Mouse (Mus musculus) embryonic facial prominence, embryonic 12.5 days (tissue): ENCODE data around the gene Banf2. TPM values are rescaled to one million over a fixed set of nuclear protein-coding genes. Genes with fewer than 3 reads are reported as not detected.

ENCODE experiments used
- ATAC-seq: fragments of 200-750 bp; cut with Nextera tagmentation; 2 replicates; pipeline ENCODE4 v1.8.0; 2017; ENCODE audit not compliant: insufficient number of reproducible peaks, insufficient read depth, low FRiP score, low TSS enrichment
- H3K27ac ChIP-seq: fragments of 300-500 bp; sonication (generic); 2 replicates; pipeline ENCODE4 v1.5.1; 2016; ENCODE audit warnings: mild to moderate bottlenecking
- H3K27me3 ChIP-seq: fragments of 300-500 bp; sonication (generic); 2 replicates; pipeline ENCODE4 v1.6.1; 2016; ENCODE audit warnings: mild to moderate bottlenecking, moderate library complexity
- H3K36me3 ChIP-seq: fragments of 300-500 bp; sonication (generic); 2 replicates; pipeline ENCODE4 v1.6.1; 2016; ENCODE audit warnings: mild to moderate bottlenecking
- H3K4me1 ChIP-seq: fragments of 300-500 bp; sonication (generic); 2 replicates; pipeline ENCODE4 v1.6.1; 2016
- H3K4me2 ChIP-seq: fragments of 300-500 bp; sonication (generic); replicated peaks from 2 replicates; pipeline ENCODE4 v1.6.1; 2016; ENCODE audit warnings: mild to moderate bottlenecking, moderate library complexity
- H3K4me3 ChIP-seq: fragments of 300-500 bp; sonication (generic); 2 replicates; pipeline ENCODE4 v1.5.1; 2016; ENCODE audit warnings: mild to moderate bottlenecking
- H3K9ac ChIP-seq: fragments of 300-500 bp; sonication (generic); 2 replicates; pipeline ENCODE4 v1.6.1; 2016; ENCODE audit warnings: mild to moderate bottlenecking, moderate library complexity
- H3K9me3 ChIP-seq: fragments of 300-500 bp; sonication (generic); 2 replicates; pipeline ENCODE4 v1.6.1; 2016; ENCODE audit warnings: mild to moderate bottlenecking, moderate library complexity
- WGBS: fragments of 180-500 bp; shearing (Covaris S2); methylation state at CpG from one replicate; pipeline ENCODE4 v1.1.7; 2016; 5-methylcytosine and 5-hydroxymethylcytosine counted together
- polyA plus RNA-seq: library from polyadenylated mRNA; unstranded; fragments of >200 nt; fragmentation: Nextera tagmentation; extraction: Ambion mirVana; gene quantifications from 2 replicates; pipeline ENCODE4 v1.2.1, GENCODE M21; 2016

Gene Banf2
- polyA plus RNA-seq, result not detected in 2 replicates

DNA sequence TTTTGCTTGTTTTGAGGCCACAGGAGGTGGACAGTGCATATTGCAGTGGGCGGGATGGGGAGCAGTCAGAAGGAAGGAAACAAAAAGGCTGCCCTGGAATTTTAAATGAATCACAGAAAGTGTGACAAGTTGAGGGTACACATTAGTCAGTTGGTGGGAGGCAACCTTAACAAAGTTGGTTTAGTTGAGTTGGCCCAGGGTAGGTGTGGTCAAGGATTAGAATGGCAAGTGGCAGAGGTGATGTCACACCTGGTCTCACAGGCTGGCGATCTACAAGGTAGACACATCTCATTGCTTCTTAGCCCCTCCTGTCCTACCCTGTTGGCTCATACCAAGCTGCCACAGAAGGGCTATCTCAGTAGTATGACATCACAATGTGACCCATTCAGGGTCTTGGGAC, at the start of gene Banf2:
Gene Banf2, plus strand, starts transcription at position 396 of the 400 bp plus-strand sequence.
- Histone ChIP-seq H3K4me3 (no peak within 1 kb of the TSS), H3K9me3 (no peaks in the 10 kb centered on the region), H3K4me2 (no peak within 1 kb of the TSS), H3K9ac (no peak within 1 kb of the TSS), H3K27me3 (no peaks in the 10 kb centered on the region), H3K36me3 (no peaks in the 10 kb centered on the region), H3K27ac (no peak within 1 kb of the TSS), H3K4me1 (no peaks in the 10 kb centered on the region)
- ATAC-seq, result no peak
- 96% methylated on average over 2 of the region's 2 CpGs for WGBS

DNA sequence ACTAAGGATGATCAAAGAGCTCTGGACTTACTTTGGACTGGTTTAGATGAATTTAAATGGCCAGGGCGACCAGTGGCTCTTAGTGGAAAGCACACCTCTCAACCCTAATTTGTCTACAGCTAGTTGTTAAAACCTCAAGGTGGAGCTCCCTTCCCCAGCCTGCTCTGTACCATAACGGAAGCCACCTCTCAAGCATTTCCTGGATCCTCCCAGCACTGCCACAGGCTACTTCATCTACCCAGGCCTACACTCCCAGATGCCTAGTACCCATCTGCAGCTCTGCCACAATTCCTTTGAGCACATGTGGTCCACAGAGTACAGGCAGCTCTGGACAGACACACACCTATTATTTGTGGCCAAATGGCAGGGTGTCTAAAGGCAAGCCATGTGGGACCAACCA, 49.4 kb upstream of the Banf2 start:
- H3K27me3 ChIP-seq, result no peaks in the 10 kb centered on the region
- H3K27ac ChIP-seq, result no peak overlapping the region
- ATAC-seq, result no peak
- WGBS, result 74% methylated on average over 2 of the region's 2 CpGs
- no peak overlapping the region for H3K4me3 ChIP-seq
- no peaks in the 10 kb centered on the region for H3K9me3 ChIP-seq
- no peak overlapping the region for H3K9ac ChIP-seq
- H3K36me3 ChIP-seq, result peaks cover 24% of the 10 kb centered on the region
- H3K4me2 ChIP-seq, result no peak overlapping the region
- no peaks in the 10 kb centered on the region for H3K4me1 ChIP-seq

DNA sequence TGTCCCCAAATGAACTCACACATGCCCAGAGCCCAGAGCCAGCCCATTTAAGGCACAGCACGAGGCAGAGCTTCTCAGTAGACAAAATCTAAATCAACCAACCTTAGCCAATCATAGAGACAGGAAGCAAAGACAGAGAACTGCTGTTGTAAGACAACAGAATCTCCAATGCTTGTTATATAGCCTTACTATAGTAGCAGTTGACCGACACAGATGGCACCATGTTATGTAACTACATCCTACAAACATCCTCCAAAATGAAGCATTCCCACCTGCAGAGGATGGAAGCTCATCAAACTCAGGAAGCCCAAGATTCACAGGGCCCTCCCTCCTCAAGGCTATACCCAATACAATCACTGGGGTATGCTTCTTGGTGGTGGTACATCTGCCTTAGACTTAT, 45.4 kb upstream of the Banf2 start:
- WGBS, result 85% methylated on average over 2 of the region's 2 CpGs
- Histone ChIP-seq H3K36me3 (peaks cover 28% of the 10 kb centered on the region), H3K4me1 (no peaks in the 10 kb centered on the region), H3K4me3 (no peak overlapping the region), H3K4me2 (no peak overlapping the region), H3K27me3 (no peaks in the 10 kb centered on the region), H3K9me3 (no peaks in the 10 kb centered on the region), H3K27ac (no peak overlapping the region), H3K9ac (no peak overlapping the region)
- no peak for ATAC-seq

DNA sequence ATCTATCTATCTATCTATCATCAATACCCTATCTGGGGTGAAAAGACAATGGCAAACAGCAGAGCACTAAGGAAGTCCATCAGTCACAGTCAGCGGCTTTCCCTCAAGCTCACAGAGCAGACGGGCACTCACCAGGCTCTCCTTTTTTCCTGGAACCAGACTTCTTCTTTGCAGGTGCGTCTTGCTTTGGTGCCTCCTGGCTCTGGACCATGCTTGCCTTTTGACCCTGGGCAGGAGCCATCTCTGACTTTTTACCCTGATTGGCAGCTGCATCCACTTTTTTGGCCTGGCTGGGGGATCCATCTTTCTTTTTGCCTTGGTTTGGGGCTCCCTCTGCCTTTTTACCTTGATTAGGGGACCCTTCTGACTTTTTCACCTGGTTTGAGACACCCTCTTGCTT, 44.8 kb upstream of the Banf2 start:
- Histone ChIP-seq H3K27me3 (no peaks in the 10 kb centered on the region), H3K36me3 (peaks cover 26% of the 10 kb centered on the region), H3K9ac (no peak overlapping the region), H3K27ac (no peak overlapping the region), H3K4me1 (no peaks in the 10 kb centered on the region), H3K9me3 (no peaks in the 10 kb centered on the region), H3K4me2 (no peak overlapping the region), H3K4me3 (no peak overlapping the region)
- WGBS, result 89% methylated on average over 3 of the region's 3 CpGs
- no peak for ATAC-seq

DNA sequence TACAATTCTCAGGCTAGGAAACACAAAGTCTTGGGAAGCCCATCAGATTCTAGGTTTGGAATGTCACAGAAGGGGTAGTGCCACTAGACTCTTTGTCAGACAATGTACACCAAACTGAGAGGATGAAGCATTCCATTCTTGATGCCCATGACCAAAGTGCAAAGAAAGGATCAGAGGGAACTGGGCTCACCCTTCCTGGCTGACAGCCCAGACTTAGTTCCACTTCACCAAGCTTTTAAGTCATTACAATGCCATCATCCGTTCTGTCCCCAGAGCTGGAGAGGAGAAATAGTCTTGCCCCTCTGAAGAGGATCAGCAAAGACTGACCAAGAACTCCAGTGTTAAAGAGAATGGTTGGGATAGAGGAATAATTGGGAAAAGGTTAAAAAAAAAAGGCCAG, 41.9 kb upstream of the Banf2 start:
- H3K9ac ChIP-seq, result no peak overlapping the region
- no peak overlapping the region for H3K27ac ChIP-seq
- peaks cover 11% of the 10 kb centered on the region for H3K36me3 ChIP-seq
- no peaks in the 10 kb centered on the region for H3K4me1 ChIP-seq
- no peak overlapping the region for H3K4me2 ChIP-seq
- ATAC-seq, result no peak
- no peak overlapping the region for H3K4me3 ChIP-seq
- 59% methylated on average over 1 of the region's 1 CpGs for WGBS
- H3K9me3 ChIP-seq, result no peaks in the 10 kb centered on the region
- H3K27me3 ChIP-seq, result no peaks in the 10 kb centered on the region

DNA sequence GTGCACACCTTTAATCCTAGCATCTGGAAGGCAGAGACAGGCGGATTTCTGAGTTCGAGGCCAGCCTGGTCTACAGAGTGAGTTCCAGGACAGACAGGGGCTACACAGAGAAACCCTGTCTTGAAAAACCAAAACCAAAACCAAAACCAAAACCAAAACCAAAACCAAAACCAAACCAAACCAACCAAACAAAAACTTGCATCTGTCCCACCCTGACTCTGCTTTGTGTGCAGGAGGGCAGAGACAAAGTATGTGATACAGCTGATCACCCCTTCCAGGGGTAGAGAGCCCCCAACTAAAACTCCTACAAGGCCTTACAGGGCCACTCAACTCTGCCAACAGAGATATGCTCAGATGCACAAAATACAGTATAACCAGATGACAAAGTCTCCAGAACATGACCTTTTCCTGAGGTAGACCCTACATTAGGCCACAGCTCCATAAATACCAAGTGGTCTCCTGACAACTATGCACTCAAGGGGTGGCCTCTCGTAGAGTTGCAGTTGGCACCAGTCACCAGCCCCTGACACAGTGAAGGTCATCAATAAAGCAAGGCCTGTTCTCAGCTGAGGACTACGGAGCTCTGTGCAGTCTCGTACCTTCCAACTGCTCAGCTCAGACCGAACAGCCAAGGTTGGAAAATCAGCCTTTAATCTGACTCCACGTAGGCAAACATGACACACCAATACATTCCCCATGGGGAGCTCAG, 40.7 kb upstream of the Banf2 start:
- WGBS, result 89% methylated on average over 7 of the region's 7 CpGs
- H3K4me3 ChIP-seq, result no peak overlapping the region
- no peak overlapping the region for H3K27ac ChIP-seq
- H3K4me1 ChIP-seq, result no peaks in the 10 kb centered on the region
- H3K9me3 ChIP-seq, result no peaks in the 10 kb centered on the region
- H3K9ac ChIP-seq, result no peak overlapping the region
- H3K36me3 ChIP-seq, result peaks cover 11% of the 10 kb centered on the region
- H3K4me2 ChIP-seq, result no peak overlapping the region
- H3K27me3 ChIP-seq, result no peaks in the 10 kb centered on the region
- no peak for ATAC-seq

DNA sequence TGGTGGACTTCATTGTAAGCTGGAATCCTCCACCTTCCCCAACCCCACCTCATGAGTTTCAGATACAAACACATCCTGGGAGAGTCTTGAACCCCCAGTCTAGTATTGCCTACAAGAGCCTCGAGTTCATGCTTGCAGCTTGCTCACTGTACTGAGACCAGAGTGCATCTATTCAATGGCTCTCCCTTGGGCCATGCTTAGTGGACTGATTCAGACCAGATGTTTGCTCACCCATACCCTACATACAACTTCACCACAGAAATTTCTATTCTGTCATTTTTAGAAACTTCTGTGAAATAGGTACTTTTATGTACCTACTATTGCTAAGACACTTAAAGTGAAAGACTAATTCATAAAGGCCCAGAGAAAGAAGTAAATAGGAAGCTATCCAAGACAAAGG, 39.9 kb upstream of the Banf2 start:
- H3K4me1 ChIP-seq, result no peaks in the 10 kb centered on the region
- no peak overlapping the region for H3K9ac ChIP-seq
- no peak overlapping the region for H3K4me3 ChIP-seq
- H3K36me3 ChIP-seq, result peaks cover 5% of the 10 kb centered on the region; the same call in 1 of the 2 replicates
- H3K27ac ChIP-seq, result no peak overlapping the region
- WGBS, result 54% methylated on average over 1 of the region's 1 CpGs
- H3K9me3 ChIP-seq, result no peaks in the 10 kb centered on the region
- no peak overlapping the region for H3K4me2 ChIP-seq
- H3K27me3 ChIP-seq, result no peaks in the 10 kb centered on the region
- ATAC-seq, result no peak

DNA sequence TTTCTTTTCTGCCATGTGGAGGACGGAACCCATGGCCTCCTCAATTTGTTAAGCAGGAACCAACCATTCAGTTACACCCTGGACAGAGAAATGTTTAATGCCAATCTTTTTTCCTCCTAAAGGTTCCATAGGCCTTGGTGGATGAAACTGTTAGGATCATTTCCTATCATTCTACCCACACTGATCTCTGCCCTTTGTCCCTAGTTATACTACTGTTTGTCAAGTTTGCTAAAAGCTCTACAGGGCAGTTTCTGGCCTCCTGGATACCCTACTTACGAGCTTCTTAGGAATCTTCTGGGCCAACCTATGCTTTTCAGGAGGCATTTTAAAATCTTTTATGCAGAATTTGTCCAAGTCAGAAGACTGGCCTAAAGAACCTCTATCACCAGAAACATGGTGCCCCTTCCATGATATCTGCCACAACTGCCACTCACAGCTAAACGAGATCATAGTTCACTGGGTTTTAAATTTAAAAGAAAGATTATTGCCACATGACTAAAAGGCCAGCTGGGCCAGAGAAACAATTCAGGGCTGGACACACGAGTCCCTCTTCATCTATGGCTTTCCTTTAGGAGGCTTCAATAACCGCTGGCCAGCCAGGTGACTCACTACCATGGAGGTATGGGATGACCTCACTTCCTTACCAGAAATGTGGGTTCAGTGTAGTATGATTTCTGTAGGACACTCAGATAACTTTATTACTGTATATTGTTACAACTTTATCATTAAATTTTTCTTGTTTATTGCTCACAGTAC, 30.5 kb upstream of the Banf2 start:
- no peaks in the 10 kb centered on the region for H3K27me3 ChIP-seq
- H3K36me3 ChIP-seq, result no peaks in the 10 kb centered on the region
- H3K9me3 ChIP-seq, result no peaks in the 10 kb centered on the region
- H3K4me2 ChIP-seq, result no peak overlapping the region
- H3K4me3 ChIP-seq, result no peak overlapping the region
- H3K27ac ChIP-seq, result no peak overlapping the region
- H3K4me1 ChIP-seq, result peaks cover 30% of the 10 kb centered on the region
- WGBS, result 83% methylated on average over 5 of the region's 5 CpGs
- ATAC-seq, result no peak
- no peak overlapping the region for H3K9ac ChIP-seq

DNA sequence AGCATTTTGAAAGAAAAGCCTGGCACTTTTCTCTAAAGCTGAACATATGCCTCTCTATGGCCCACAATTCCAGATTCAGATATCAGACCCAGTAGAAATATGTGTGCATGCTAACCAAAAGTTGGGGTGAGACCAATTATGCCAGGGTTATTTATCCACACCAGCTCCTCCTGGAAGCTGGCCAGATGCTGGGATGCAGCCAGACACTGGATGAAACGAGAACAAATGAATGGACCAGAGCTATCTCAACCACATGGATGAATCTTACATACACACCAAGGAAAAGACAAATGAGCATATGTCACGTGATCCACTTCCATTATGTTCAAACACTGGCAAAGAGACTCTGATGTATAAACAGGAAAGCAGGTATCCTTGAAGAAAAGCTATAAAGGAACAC, 29.3 kb upstream of the Banf2 start:
- Histone ChIP-seq H3K9ac (no peak overlapping the region), H3K27ac (no peak overlapping the region)
- 77% methylated on average over 2 of the region's 2 CpGs for WGBS

DNA sequence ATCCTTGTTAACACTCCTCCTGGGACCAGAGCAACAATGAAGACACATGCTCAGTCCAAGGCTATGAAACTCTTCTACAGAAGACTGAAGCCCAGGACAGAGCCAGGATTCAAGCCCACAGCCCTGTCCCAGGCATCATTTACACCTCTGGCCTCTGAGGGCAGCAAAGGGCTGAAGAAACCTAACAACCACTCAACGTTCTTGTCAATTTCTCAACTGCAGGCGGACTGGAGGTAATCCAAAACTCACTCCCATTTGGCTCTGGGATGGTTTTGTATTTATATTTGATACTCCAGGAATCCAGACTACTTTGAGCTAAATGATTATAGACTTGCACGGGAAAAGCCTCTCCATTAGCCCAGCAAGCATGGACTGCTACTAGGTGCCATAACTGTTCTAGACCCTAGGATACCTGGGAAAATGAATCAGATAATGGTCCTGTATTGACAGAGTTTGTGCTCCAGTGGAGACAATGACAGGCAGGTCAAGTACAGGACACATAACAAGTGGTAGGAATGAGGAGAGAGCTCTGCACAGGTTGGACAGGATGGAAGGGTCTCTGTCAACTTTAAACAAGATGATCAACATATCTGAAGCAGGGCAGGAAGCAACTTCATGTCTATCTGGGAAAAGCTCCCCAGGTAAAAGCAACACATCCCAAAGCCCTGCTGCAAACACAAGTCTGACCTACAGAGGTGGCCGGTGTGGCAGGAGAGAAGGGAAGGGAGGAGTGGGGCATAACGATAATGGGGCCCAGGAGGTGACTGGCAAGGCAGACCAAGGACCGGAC, 27.5 kb upstream of the Banf2 start:
- no peak for ATAC-seq
- Histone ChIP-seq H3K4me1 (peaks cover 42% of the 10 kb centered on the region), H3K4me2 (no peak overlapping the region), H3K27me3 (no peaks in the 10 kb centered on the region), H3K4me3 (no peak overlapping the region), H3K27ac (no peak overlapping the region), H3K9me3 (no peaks in the 10 kb centered on the region), H3K9ac (no peak overlapping the region), H3K36me3 (no peaks in the 10 kb centered on the region)
- 68% methylated on average over 6 of the region's 6 CpGs for whole genome bisulfite sequencing

More for the DNA sequence above, 29.3 kb upstream of the Banf2 start:
- no peaks in the 10 kb centered on the region for H3K36me3 ChIP-seq
- no peak overlapping the region for H3K4me2 ChIP-seq
- no peaks in the 10 kb centered on the region for H3K27me3 ChIP-seq
- H3K4me3 ChIP-seq, result no peak overlapping the region
- no peaks in the 10 kb centered on the region for H3K9me3 ChIP-seq
- H3K4me1 ChIP-seq, result peaks cover 30% of the 10 kb centered on the region
- ATAC-seq, result no peak

DNA sequence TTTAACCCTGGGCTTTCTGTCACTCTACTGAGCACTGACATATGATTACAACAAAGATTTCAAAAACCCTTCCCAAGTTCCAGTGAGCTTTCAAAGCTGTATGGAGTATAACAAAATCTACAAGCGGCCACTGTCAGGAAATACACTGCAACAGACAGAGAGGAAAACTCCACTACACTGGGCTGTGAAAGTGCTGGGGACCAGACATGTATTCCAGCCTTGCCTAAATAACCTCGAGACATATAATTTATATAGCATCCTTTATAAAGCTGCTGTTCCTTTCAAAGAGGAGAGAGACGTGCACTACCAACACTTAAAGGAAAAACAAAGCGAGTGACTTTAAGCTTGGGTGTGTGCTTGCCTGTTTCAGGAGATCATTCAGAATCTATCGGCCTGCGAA, 26.2 kb upstream of the Banf2 start:
- Histone ChIP-seq H3K36me3 (no peaks in the 10 kb centered on the region), H3K27ac (no peak overlapping the region), H3K4me1 (peaks cover 38% of the 10 kb centered on the region), H3K9ac (no peak overlapping the region), H3K9me3 (no peaks in the 10 kb centered on the region), H3K4me3 (no peak overlapping the region), H3K4me2 (no peak overlapping the region), H3K27me3 (no peaks in the 10 kb centered on the region)
- no peak for ATAC-seq
- WGBS, result 93% methylated on average over 6 of the region's 6 CpGs

DNA sequence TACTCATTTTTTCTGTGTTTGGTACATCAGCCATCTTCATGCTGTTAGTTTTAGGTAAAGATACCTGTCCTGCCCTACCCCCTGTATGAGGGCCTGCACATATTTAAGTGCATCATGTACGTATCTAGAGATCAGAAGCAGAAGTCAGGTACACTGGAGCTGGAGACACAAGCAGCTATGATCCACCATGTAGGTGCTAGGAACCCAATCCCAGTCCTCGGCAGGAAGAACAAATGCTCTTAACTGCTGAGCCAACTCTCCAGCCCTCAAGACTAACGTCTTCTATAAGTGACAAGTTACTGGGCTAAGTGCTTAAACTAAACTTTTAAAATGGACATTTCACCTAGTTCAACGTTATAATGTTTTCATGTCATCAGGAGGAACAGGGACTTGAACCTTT, 25.6 kb upstream of the Banf2 start:
- H3K4me1 ChIP-seq, result peaks cover 37% of the 10 kb centered on the region
- no peak overlapping the region for H3K27ac ChIP-seq
- no peak overlapping the region for H3K4me3 ChIP-seq
- ATAC-seq, result no peak
- H3K9me3 ChIP-seq, result no peaks in the 10 kb centered on the region
- H3K36me3 ChIP-seq, result no peaks in the 10 kb centered on the region
- 91% methylated on average over 4 of the region's 4 CpGs for WGBS
- no peak overlapping the region for H3K9ac ChIP-seq
- no peak overlapping the region for H3K4me2 ChIP-seq
- no peaks in the 10 kb centered on the region for H3K27me3 ChIP-seq
